Mouse (Mus musculus): ENCODE results near the gene Pnrc1. TPM values are rescaled to one million over a fixed set of nuclear protein-coding genes. Genes with fewer than 3 reads are reported as not detected.
"Not testable (repeated sequence)": the region's sequence is repeated elsewhere in the genome, so short reads cannot be mapped to it uniquely, and the experiment has no call there.

The Pnrc1 gene
- 90.0 and 127 TPM in 2 replicates for total RNA-seq (2014; rRNA removed; ENCODE audit: low replicate concordance)
- polyA plus RNA-seq (2015; fragmentation: Nextera tagmentation; extraction: Ambion mirVana), result 61.8 and 80.8 TPM in 2 replicates

DNA sequence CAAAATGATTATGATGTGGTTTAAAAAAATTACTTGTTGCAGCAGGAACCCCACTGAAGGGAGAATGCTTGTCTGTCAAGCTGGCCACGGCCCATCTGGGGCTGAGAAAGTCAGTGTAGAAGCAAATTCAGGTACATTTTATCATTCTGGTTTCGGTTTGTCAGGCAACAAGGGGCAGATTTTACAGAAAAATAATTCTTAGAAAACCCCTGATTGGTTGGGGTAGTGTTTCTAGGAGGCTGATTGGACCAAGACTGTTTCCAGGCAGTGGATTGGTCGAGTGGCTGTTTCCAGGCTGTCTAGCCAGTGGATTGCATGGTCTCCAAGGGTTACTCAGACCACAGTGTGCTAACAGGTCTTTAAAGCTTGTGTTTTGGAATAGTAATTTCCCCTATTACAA lies at the start of gene Pnrc1:
Pnrc1 (minus strand) TSS at position 162 of the 400 bp plus-strand sequence.
- 53% methylated on average over 3 of the region's 3 CpGs for WGBS
- Histone ChIP-seq H3K27ac (ENCODE audit: low read depth) (no peak within 1 kb of the TSS), H3K4me1 (ENCODE audit: control insufficient read depth, insufficient read depth) (no peaks in the 10 kb centered on the region), H3K27me3 (ENCODE audit: control insufficient read depth, insufficient read depth, low read length) (no peaks in the 10 kb centered on the region), H3K36me3 (replicated peaks; ENCODE audit: control insufficient read depth, insufficient read depth, low read length) (no peaks in the 10 kb centered on the region), H3K4me3 (ENCODE audit: low read depth, low read length) (peak within 1 kb of the TSS; percentile 28), H3K9me3 (replicated peaks; ENCODE audit: control insufficient read depth, low read length) (no peaks in the 10 kb centered on the region), H3K4me2 (ENCODE audit: low read depth, low read length) (peak within 1 kb of the TSS; percentile 39), H3K9ac (replicated peaks; ENCODE audit: low read depth, low read length) (0 out of 2 replicates have a peak within 1 kb of the TSS, but pooled peaks have one; percentile 17)
- peak; percentile 70 for ATAC-seq (ENCODE audit: insufficient read depth, low read depth)
- no peak for TF ChIP-seq EP300 (IDR thresholded peaks at IDR 0.05; ENCODE audit: low read depth)
- no peak for TF ChIP-seq CTCF (IDR thresholded peaks at IDR 0.05; ENCODE audit: low read depth)
- peak; percentile 51 for DNase-seq (ENCODE audit: low spot score)

DNA sequence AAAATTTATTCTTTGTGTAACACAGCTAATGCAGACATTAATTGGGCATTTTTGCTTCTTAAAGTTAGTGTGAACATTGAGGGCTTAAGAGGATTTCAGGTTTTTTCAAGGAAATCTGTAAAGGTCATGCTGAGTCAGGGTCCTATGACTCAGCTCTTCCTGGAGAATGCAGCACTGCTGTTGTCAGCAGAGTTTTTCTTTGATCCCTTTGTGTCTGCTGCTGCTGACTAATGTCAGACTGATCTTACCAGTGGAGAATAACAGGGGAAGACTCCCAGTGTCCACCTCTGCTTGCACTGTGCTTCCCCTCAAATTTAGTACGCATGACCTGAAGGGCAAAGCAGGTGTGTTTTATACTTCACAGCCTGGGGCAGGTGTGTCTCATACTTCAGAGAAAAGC lies 48.0 kb upstream of the Pnrc1 start:
- no peak overlapping the region for H3K9ac ChIP-seq (replicated peaks; ENCODE audit: low read depth, low read length)

DNA sequence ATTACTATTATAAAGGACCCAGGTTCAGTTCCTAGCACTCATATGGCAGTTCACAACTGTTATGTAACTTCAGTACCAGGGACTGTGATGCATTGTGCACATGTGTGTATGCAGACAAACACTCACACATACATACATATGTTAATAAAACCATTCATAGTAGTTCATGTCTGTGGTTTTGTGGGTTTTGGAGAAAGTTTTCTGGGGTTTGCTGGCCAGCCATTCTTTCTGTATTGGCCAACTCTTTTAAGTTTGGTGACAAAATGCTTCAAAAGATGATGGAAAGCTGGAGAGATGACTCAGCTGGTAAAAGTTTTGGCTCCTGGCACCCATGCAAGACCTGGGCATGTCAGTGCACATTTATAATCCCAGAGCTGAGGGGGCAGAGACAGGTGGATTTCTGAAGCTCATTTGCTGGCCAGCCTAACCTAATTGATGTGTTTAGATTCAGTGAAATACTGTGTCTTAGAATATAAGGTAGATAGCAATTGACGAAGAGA lies 43.0 kb upstream of the Pnrc1 start:
- no peaks in the 10 kb centered on the region for H3K27me3 ChIP-seq (ENCODE audit: control insufficient read depth, insufficient read depth, low read length)
- no peaks in the 10 kb centered on the region for H3K4me1 ChIP-seq (ENCODE audit: control insufficient read depth, insufficient read depth)
- DNase-seq (ENCODE audit: low spot score) (no peak), ATAC-seq (ENCODE audit: insufficient read depth, low read depth) (no peak)
- H3K9me3 ChIP-seq (replicated peaks; ENCODE audit: control insufficient read depth, low read length), result no peaks in the 10 kb centered on the region
- no peak overlapping the region for H3K9ac ChIP-seq (replicated peaks; ENCODE audit: low read depth, low read length)
- no peak overlapping the region for H3K4me3 ChIP-seq (ENCODE audit: low read depth, low read length)
- no peak overlapping the region for H3K4me2 ChIP-seq (ENCODE audit: low read depth, low read length)
- peaks cover 25% of the 10 kb centered on the region for H3K36me3 ChIP-seq (replicated peaks; ENCODE audit: control insufficient read depth, insufficient read depth, low read length)
- H3K27ac ChIP-seq (ENCODE audit: low read depth), result no peak overlapping the region
- WGBS, result 95% methylated on average over 1 of the region's 1 CpGs
- TF ChIP-seq CTCF (IDR thresholded peaks at IDR 0.05; ENCODE audit: low read depth) (no peak), EP300 (IDR thresholded peaks at IDR 0.05; ENCODE audit: low read depth) (no peak)

More for the DNA sequence above, 48.0 kb upstream of the Pnrc1 start:
- DNase-seq (ENCODE audit: low spot score) (no peak), ATAC-seq (ENCODE audit: insufficient read depth, low read depth) (no peak)
- H3K9me3 ChIP-seq (replicated peaks; ENCODE audit: control insufficient read depth, low read length), result no peaks in the 10 kb centered on the region
- peaks cover 22% of the 10 kb centered on the region for H3K36me3 ChIP-seq (replicated peaks; ENCODE audit: control insufficient read depth, insufficient read depth, low read length)
- TF ChIP-seq CTCF (IDR thresholded peaks at IDR 0.05; ENCODE audit: low read depth) (no peak), EP300 (IDR thresholded peaks at IDR 0.05; ENCODE audit: low read depth) (no peak)
- WGBS, result 71% methylated on average over 1 of the region's 1 CpGs
- no peaks in the 10 kb centered on the region for H3K27me3 ChIP-seq (ENCODE audit: control insufficient read depth, insufficient read depth, low read length)
- H3K4me3 ChIP-seq (ENCODE audit: low read depth, low read length), result no peak overlapping the region
- H3K27ac ChIP-seq (ENCODE audit: low read depth), result no peak overlapping the region
- H3K4me2 ChIP-seq (ENCODE audit: low read depth, low read length), result no peak overlapping the region
- no peaks in the 10 kb centered on the region for H3K4me1 ChIP-seq (ENCODE audit: control insufficient read depth, insufficient read depth)

DNA sequence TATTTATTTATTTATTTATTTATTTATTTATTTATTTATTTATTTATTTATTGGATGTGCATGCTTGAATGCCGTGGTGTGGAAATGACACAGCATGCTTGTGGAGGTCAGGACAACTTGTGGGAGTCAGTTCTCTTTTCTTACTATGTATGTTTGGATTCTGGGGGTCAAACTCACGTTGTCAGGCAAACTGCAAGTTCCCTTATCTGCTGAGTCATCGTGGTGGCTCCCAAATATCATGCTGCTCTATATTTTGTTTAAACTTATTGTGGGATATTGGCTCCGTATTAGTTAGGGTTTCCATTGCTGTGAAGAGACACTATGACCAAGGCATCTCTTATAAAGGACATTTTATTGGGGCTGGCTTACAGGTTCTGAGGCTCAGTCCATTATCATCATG lies 41.2 kb upstream of the Pnrc1 start:
- H3K4me2 ChIP-seq (ENCODE audit: low read depth, low read length), result no peak overlapping the region
- no peak overlapping the region for H3K4me3 ChIP-seq (ENCODE audit: low read depth, low read length)
- H3K27ac ChIP-seq (ENCODE audit: low read depth), result no peak overlapping the region
- ATAC-seq (ENCODE audit: insufficient read depth, low read depth) (no peak), DNase-seq (ENCODE audit: low spot score) (no peak)
- TF ChIP-seq CTCF (IDR thresholded peaks at IDR 0.05; ENCODE audit: low read depth) (no peak), EP300 (IDR thresholded peaks at IDR 0.05; ENCODE audit: low read depth) (no peak)
- H3K9ac ChIP-seq (replicated peaks; ENCODE audit: low read depth, low read length), result no peak overlapping the region
- no peaks in the 10 kb centered on the region for H3K27me3 ChIP-seq (ENCODE audit: control insufficient read depth, insufficient read depth, low read length)
- peaks cover 25% of the 10 kb centered on the region for H3K36me3 ChIP-seq (replicated peaks; ENCODE audit: control insufficient read depth, insufficient read depth, low read length)
- no peaks in the 10 kb centered on the region for H3K9me3 ChIP-seq (replicated peaks; ENCODE audit: control insufficient read depth, low read length)
- no peaks in the 10 kb centered on the region for H3K4me1 ChIP-seq (ENCODE audit: control insufficient read depth, insufficient read depth)
- 91% methylated on average over 4 of the region's 4 CpGs for WGBS

DNA sequence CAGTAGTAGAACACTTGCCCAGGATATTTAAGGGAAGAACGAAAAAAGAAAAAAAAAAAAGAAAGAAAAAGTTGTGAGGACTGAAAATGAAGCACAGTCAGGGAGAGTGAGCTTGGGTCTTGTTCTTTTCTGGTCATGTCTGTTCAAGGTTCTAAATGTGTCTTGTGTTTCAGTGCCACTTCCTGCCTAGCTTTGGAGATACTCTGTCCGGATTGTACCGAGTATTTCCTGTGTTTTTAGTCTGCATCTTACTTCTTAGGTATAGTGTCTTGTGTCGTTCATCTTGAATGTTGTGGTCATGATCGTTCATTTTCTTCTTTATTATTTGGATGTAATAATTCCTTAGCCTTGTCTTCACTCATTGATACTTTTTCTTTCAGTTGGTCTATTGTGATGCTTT lies 25.9 kb upstream of the Pnrc1 start:
- Histone ChIP-seq H3K27me3 (ENCODE audit: control insufficient read depth, insufficient read depth, low read length) (no peaks in the 10 kb centered on the region), H3K9me3 (replicated peaks; ENCODE audit: control insufficient read depth, low read length) (no peaks in the 10 kb centered on the region), H3K36me3 (replicated peaks; ENCODE audit: control insufficient read depth, insufficient read depth, low read length) (no peaks in the 10 kb centered on the region), H3K4me3 (ENCODE audit: low read depth, low read length) (no peak overlapping the region), H3K4me1 (ENCODE audit: control insufficient read depth, insufficient read depth) (peaks cover 6% of the 10 kb centered on the region; the same call in 1 of the 2 replicates), H3K4me2 (ENCODE audit: low read depth, low read length) (no peak overlapping the region), H3K9ac (replicated peaks; ENCODE audit: low read depth, low read length) (no peak overlapping the region), H3K27ac (ENCODE audit: low read depth) (no peak overlapping the region)
- DNase-seq (ENCODE audit: low spot score) (no peak), ATAC-seq (ENCODE audit: insufficient read depth, low read depth) (no peak)
- WGBS, result 69% methylated on average over 5 of the region's 5 CpGs
- TF ChIP-seq CTCF (IDR thresholded peaks at IDR 0.05; ENCODE audit: low read depth), result no peak
- no peak for TF ChIP-seq EP300 (IDR thresholded peaks at IDR 0.05; ENCODE audit: low read depth)

DNA sequence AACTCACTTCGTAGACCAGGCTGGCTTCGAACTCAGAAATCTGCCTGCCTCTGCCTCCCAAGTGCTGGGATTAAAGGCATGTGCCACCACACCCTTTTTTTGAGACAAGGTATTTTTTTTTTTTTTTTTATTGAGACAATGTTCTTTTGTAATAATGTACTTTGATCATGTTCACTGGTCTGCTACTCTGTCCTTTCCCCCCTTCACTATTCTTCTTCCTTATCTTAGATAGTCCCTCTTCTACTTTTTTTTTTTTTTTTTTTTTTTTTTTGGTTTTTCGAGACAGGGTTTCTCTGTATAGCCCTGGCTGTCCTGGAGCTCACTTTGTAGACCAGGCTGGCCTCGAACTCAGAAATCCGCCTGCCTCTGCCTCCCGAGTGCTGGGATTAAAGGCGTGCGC lies 24.2 kb upstream of the Pnrc1 start:
- not testable (repeated sequence) for DNase-seq (ENCODE audit: low spot score); H3K27ac ChIP-seq (ENCODE audit: low read depth); H3K4me1 ChIP-seq (ENCODE audit: control insufficient read depth, insufficient read depth); H3K4me2 ChIP-seq (ENCODE audit: low read depth, low read length); H3K9me3 ChIP-seq (replicated peaks; ENCODE audit: control insufficient read depth, low read length); H3K9ac ChIP-seq (replicated peaks; ENCODE audit: low read depth, low read length); ATAC-seq (ENCODE audit: insufficient read depth, low read depth); H3K36me3 ChIP-seq (replicated peaks; ENCODE audit: control insufficient read depth, insufficient read depth, low read length); H3K4me3 ChIP-seq (ENCODE audit: low read depth, low read length); H3K27me3 ChIP-seq (ENCODE audit: control insufficient read depth, insufficient read depth, low read length)
- 96% methylated on average over 6 of the region's 8 CpGs for WGBS
